Comparison of ENCODE assay signal across 24 mouse cellular contexts in the genomic region with DNA sequence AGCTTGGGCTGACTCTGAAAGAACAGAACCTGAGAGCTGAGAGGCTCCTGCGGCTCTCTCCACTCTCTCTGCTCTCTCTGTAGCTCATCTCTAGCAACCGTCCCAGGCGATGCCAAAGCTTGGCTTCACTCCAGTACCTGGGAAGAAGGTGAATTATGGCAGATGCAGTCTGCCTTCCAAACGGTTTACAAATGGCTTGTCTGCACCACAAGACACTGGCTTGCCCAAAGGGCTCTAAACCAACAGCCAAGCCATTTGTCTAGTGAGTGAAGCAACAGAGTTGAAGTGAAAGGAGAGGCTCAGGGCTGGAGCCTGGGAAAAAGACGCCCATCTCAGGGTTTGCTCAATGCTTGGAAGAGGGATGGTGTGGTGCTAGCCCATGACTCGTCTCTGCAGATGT. TPM values are rescaled to one million over a fixed set of nuclear protein-coding genes. Genes with fewer than 3 reads are reported as not detected.
DNase-seq lines count a peak whose midpoint lies in the region.
"Had no signal": no experiment of that assay in that cellular context is flagged by ENCODE, and none has a peak within 500 bp of the region (broad histone marks: within the 10 kb centered on the region; RNA-seq: fewer than 3 reads in every experiment).

No protein-coding gene starts in this region.

- no peaks in the 10 kb centered on the region for H3K27me3 ChIP-seq in limb, embryonic 10.5 days (ENCODE audit: low read depth, poor library complexity, severe bottlenecking)
- H3K27me3 ChIP-seq: limb, embryonic 15.5 days; liver, embryonic 13.5 days had no signal

- intact Hi-C loops in left cerebral cortex, postnatal 4 days (cut with DNase I) = no loop called here
- intact Hi-C loops in left cerebral cortex, postnatal 25 days (cut with DNase I) = no loop called here
- intact Hi-C loops in gastrocnemius, postnatal 14 days (cut with DNase I; ENCODE audit: low total_unique reads) = no loop called here

- peak; percentile 21 for DNase-seq in left cerebral cortex, postnatal 4 days
- DNase-seq in left cerebral cortex, postnatal 25 days (ENCODE audit: low spot score in 2 of 2) = no peak
- DNase-seq in cerebellum, adult 11 months = peak; percentile 8
- peak; percentile 9 for DNase-seq in cerebellum, adult 8-10 months
- peak; percentile 40 to 64 for DNase-seq in cerebellum, postnatal 25 days
- no peak for DNase-seq in gastrocnemius, postnatal 14 days
- no peak for DNase-seq in limb, embryonic 10.5 days (ENCODE audit: low spot score)
- DNase-seq: adrenal gland, adult 2 months; heart, postnatal 14 days; kidney, adult 9 months; kidney, postnatal 14 days; liver, embryonic 13.5 days; lung, adult 18-20 months; lung, postnatal 4 days; midbrain, embryonic 14.5 days; right cerebral cortex, adult 18-20 months; spleen, adult 18-20 months; thymus, postnatal 25 days had no signal

- H3K4me3 ChIP-seq in limb, embryonic 10.5 days = no peak overlapping the region
- H3K4me3 ChIP-seq: erythroblast, embryonic 14.5 days; left cerebral cortex, adult 2 months; limb, embryonic 15.5 days; liver, embryonic 13.5 days; megakaryocyte, embryonic 14.5 days had no signal

- H3K27ac ChIP-seq in limb, embryonic 10.5 days = no peak overlapping the region
- H3K27ac ChIP-seq: left cerebral cortex, adult 2 months; limb, embryonic 15.5 days; liver, embryonic 13.5 days had no signal

- no peaks in the 10 kb centered on the region for H3K9me3 ChIP-seq in limb, embryonic 10.5 days (replicated peaks)
- H3K9me3 ChIP-seq: limb, embryonic 15.5 days; liver, embryonic 13.5 days had no signal

- WGBS in limb, embryonic 10.5 days = 62% methylated on average over 6 of the region's 6 CpGs

- no peaks in the 10 kb centered on the region for H3K36me3 ChIP-seq in limb, embryonic 10.5 days
- H3K36me3 ChIP-seq: limb, embryonic 15.5 days; liver, embryonic 13.5 days had no signal

- peaks cover 29% of the 10 kb centered on the region for H3K4me1 ChIP-seq in limb, embryonic 10.5 days
- H3K4me1 ChIP-seq: liver, embryonic 13.5 days; megakaryocyte, embryonic 14.5 days had no signal

RNA-seq across cellular contexts. Expression of a gene that starts 25.5 kb away (rescaled TPM):
- total RNA-seq in left cerebral cortex, postnatal 4 days (2021) = 10 to 100 TPM; 13.8 to 17.2 TPM
- 10 to 100 TPM; 26.6 to 28.6 TPM for total RNA-seq in left cerebral cortex, postnatal 25 days (2021)
- total RNA-seq in gastrocnemius, postnatal 14 days (2021) = 1 to 10 TPM; 1.3 to 3.7 TPM
- 1.8 and 2.0 TPM in 2 replicates for polyA plus RNA-seq in limb, embryonic 10.5 days (2016; fragmentation: Nextera tagmentation; extraction: Ambion mirVana)
- total RNA-seq: common myeloid progenitor, adult 5-6 weeks; monocyte, adult 5-6 weeks had no signal
- polyA plus RNA-seq: erythroblast, embryonic 14.5 days had no signal

Comparison
In these comparisons a context has a peak if more than half of its experiments do, and no peak if none do; other contexts are left out.
1. DNase-seq: peak in left cerebral cortex, postnatal 4 days (single experiment), cerebellum, adult 11 months (single experiment), cerebellum, adult 8-10 months (single experiment) and cerebellum, postnatal 25 days (2 of 2); none in left cerebral cortex, postnatal 25 days (0 of 2), gastrocnemius, postnatal 14 days (single experiment) and limb, embryonic 10.5 days (single experiment).